Mouse (Mus musculus) cerebellum, postnatal 4 days (tissue): ENCODE data around the gene Snrnp35.
"Not testable (repeated sequence)": the region's sequence is repeated elsewhere in the genome, so short reads cannot be mapped to it uniquely, and the experiment has no call there.

Experiments
- DNase-seq, 2 experiments: peaks; one replicate each; pipeline ENCODE4 v3.0.0; 2022; ENCODE audit warnings: low spot score in 2 of 2, mixed read lengths in 1 of 2

The Snrnp35 gene

DNA sequence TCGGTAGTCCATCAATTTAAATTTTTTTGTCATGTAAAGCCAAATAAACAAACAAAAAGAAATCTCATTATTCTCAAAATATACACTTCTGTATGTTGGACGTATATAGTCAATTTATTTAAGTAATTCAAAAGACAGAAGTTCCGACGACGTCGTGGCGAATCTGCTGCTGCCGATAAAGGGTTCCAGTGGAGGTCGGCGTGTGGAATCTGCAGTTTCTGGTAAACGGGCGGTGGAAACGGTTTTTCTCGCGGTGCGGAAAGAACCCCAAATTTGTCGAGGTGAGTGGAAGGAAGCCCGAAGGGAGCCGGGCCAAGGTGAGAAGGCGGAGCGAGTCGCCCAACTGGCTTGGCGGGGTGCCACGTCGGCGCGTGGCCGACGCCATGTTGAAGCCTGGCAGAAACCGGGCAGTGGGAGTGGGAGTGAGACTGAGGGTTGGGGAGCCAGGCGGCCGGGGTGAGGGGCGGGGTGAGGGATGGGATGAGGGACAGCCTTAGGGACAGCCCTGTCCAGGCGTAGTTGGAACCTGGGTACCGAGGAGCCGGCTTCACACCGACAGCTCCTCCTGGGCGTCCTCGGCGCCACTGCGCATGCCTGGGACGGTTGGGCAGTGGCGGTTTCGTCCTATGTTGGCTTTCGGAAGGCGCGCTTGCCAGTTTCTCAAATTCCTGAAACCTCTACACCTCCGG, at the start of gene Snrnp35:
TSS of gene Snrnp35 (plus strand) at position 169 of the 689 bp plus-strand sequence.
- DNase-seq: peak; percentile 75 to 91

DNA sequence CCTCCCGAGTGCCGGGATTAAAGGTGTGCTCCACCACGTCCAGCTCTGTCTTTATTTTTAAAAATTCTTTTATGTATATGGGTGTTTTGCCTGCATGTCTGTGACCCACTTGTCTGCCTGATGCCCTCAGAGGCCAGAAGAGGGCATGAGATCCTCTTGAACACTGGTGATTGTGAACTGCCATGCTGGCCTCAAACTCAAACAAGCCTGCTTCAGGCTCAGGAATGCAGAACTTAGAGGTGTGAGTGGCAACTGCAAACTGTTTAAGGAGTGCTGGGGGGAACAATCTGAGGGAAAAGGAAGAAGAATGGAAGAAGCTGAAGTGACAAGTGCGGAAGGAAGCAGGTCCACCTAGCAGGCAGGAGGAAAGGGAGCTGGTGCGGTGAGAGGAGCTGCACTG, 44.7 kb upstream of the Snrnp35 start:
- DNase-seq: no peak

DNA sequence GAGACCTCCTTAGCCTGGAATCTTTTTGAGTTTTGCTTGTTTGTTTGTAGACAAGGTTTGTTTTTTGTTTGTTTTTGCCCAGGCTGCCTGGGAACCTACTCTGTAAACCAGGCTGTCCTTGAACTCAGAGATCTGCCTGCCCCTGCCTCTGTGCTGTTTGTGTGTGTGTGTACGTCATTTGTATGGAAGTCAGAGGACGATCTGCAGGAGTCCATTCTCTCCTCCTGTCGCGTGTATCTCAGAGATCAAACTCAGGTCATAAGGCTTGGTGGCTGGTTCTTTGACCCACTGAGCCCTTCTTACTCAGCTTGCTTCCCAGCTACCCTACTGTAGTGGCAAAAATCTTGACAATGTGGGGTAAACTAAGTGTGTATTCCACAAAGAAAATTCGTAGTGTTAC, 44.2 kb upstream of the Snrnp35 start:
- no peak for DNase-seq

DNA sequence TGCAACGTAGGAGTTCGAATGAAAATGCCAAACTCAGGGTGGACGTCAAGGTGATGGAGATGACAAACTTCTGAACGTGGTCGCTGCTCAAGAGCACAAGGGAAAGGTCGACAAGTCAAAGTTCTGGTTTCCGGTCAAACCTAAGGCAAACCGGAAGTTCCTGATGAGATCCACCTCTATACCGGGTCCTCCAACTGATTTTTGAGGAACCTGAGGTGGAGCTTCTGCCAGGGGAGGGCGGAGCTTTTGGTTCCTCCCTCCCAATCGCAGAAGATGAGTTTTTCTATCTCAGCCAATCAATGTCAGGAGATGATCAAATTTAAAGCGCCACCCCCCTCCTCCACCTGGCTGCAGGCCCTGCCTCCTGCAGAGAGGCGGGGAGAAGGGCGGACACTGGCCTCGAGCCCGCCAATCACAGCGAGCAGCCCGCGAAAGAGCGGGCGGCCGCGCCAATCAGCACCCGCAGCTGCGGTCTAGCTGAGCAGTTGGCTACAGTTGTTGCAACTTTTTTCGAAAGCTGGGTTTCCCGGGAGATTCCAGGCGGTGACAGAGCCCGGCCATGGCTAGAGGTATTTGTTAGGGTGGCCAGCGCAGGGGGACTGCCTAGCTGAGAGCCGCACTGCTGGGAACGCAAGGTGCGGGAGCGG, 43.4 kb upstream of the Snrnp35 start, which contains the start of gene Kmt5a:
TSS of gene Kmt5a (plus strand) at position 484 of the 647 bp plus-strand sequence.
- peak; percentile 88 to 95 for DNase-seq

DNA sequence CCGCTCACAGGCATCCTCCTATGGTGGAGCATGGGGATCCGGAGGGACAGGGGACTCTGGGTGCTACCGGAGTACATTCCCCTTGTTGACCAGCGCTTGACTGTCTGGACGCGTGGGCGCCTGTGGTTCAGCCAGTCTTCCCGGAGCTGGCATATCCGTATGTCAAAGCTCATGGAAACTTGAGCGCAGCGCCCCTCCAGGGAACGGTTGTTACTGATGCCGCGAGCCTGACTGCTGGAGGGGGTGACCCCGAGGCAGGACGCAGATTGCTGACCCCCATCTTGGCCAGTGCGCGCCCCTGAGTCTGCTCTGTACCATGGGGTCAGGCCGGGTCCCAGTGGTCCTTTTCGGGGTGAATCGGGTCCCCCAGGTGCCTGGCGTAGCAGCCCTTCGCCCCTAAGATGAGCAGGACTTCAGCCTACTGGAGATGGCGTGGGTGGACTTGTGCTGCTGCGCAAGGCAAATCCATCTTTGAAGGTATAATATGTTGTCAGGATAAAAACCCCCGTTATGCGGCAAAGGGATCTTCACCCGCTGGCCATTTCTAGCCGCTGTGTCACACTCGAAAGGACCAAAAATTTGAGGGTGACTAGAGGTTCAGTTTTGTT, 42.7 kb upstream of the Snrnp35 start:
- DNase-seq: peak in 1 of 2 experiments; percentile 58

DNA sequence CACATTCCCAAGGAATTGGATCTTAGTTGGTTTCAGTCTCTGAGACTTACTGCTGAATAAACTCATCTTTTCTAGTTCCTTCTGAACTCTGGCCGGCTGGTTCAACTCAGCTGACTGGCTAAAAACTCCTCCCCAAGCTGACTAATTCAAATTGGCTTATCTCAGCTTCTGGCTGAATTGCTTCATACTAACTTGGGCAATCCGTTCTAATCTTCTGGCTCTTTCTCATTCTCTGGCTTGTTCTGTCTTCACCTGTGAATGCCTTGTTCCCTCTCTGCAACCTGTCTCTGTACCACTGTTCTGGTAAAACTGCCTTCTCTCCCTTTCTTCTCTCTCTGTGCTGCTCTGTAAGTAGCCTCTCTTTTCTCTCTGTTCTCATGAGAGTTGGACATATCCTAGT, 40.3 kb upstream of the Snrnp35 start:
- no peak for DNase-seq

DNA sequence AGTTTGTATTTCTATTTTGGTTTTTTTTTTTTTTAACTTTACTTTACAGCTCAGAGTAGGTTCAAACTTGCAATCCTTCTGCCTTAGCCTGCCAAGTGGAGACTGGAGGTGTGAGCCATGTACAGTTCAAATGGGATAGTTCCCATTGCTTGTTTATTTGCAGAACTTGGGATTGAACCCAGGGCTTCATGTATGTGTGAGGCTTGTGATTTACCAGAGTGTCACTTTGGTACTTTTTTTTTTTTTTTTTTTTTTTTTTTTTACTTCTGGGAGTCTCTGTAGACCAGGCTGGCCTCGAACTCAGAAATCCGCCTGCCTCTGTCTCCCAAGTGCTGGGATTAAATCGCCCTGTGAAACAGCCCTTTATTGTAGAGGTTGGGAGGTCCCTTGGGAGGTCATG, 38.7 kb upstream of the Snrnp35 start:
- DNase-seq: no peak

DNA sequence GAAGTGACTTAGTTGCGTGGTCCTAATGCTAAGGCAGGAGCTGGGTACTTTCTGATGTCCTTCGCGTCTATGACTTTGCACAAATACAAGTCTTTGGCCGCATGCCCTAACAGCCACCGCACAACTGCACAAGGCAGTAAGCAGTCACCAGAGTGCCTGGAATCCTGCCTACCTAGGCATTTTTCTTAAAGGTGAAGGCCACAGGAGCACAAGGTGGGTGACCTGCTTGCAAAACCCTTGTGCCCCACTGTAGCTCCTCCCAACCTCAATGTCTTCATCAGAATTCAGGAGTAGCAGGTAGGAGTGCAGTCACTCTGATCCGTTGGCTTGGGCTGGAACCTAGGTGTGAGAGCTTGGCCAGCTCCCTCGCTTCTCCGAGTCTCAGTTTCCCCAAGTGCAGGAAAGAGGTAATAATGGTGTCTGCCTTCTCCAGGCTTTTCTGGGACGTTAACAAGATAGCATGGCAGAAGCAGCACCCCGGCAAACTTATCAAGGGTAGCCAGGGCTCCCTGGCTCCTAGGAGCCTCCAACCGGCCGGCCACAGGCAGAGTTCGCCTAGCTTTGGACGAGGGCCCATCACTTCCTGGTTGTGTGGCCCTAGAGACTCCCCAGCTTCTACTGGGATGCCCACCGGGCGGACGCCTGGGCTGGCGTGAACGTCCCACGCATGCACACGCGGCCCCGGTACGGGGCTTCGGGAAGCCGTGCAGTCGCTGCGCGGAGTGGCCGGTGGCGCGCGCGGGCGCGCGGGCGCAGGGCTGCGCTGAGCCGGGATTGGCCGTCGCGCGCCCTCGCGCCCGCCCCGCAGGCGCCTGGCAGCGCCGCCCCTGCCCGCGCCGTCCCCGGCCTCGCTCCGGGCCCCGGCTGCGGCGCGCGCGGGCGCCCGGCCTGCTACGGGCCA, 38.0 kb upstream of the Snrnp35 start:
- DNase-seq: peak; percentile 32 to 73

DNA sequence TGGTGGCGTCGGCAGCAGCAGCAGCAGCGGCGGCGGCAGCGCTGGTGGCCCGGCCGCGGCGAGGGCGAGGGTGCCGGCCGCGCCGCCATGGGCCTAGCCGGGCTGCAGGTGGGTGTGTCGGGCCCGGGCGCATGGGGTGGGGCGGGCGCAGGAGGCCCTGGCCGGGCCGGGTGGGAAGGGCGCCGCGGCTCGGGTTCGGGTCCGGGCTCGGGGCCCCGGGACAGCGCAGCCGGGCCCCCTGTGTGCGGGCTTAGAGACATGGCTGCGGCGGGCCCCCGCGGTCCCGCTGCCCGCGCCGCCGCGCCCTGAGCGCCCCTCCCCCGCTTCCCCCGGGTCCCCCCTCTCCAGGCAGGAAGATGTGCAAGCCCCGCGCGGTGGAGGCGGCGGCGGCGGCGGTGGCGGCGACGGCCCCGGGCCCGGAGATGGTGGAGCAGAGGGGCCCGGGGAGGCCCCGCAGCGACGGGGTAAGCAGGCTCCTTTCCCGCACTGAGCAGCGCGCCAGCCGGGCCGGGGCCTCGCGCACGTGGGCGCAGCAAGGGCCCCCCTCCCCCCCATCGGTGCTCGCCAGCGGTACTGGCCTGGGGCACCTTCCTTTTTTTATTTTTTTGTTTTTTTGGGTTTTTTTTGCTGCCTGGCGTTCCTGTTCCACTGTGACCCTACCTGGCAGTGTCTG, 37.2 kb upstream of the Snrnp35 start:
- DNase-seq: peak in 1 of 2 experiments; percentile 39

DNA sequence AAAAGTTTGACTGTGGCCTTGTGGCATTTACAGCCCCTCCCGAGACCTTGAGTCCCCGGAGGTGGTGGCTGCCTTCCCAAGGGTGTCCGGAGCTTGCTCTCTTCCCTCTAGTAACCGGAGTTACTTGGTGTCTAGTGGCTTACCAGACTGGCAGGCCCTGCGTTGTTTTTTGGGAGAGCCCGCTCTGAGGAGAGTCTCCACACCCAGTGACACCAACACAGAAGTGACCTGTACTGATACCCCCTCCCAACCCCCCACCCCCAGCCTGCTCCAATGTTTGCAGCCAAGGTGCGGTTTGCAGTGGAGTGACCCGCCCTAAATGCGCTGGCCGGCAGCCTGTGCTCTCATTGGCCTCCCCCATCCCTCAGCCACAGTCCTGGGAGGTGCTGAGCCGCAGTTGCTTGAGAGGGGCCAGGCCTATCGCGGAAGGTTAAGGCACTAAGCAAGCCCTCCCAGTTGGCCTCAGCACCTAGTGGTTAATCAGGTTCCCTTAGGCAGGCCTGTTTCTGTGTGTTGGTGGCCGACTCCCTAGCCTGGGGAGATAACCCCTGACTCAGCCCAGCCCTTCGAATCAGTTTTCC, 36.5 kb upstream of the Snrnp35 start:
- DNase-seq: peak in 1 of 2 experiments; percentile 22

DNA sequence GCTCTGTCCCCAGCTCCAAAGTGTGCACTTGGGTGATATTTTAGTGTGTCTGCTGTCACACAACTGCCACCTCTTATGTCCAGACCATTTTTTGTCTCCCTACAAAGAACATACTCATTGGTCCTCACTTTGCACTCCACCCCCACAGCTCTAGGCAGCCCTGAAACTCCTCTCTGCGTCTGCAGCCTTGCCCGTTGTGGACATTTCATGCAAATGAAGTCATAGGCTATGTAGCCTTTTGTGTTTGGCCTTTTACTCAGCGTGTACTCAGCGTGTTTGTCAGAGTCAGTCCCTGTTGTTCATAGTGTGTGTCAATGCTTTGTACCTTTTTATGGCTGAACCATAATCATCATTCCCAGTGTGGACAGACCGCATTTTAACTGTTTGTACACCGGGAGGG, 33.4 kb upstream of the Snrnp35 start:
- DNase-seq: no peak

DNA sequence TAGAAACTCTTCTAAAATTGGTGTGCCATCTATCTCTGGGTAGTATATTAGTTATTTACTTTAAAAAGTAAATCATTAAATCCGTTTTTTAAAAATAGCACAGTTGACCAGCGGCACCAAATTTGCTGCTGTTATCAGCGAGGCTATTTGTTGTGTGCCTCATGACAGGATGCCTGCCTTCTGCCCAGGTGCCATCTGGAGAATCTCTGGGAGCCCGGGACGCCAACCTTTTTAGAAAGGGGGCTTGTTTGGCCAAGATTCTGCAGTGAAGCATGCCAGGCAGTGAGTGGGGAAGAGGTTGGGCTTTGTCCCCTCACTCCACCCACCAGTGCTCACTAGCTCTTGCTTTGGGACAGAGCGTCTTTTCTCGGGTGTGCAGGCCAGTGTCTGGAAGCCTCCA, 32.9 kb upstream of the Snrnp35 start:
- DNase-seq: no peak

DNA sequence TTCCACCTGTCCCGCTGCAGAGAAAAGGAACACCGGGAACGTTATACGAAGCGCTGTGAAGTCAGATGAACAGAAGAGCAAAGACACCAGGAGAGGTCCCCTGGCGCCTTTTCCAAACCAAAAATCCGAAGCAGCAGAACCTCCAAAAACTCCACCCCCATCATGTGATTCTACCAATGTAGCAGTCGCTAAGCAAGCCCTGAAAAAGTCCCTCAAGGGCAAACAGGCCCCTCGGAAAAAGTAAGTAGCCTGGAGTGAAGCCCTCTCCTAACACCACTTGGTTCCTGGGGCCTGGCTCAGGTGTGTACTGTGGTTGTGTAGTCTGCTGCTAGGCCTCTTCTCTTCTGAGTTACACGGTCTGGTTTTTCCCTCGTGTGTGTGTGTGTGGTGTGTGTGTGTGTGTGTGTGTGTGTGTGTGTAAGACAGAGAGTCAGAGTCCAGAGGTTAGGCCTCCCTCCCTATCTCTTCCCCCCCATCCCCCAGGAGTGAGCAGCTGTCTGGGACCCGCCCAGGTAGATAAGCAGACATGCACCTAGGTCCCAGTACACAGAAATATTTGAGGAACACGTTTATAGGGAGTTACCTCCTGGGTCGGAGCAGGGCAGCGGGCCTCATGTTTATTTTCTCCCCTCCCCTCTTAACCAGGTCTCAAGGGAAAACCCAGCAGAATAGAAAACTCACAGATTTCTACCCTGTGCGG, 32.1 kb upstream of the Snrnp35 start:
- no peak for DNase-seq

DNA sequence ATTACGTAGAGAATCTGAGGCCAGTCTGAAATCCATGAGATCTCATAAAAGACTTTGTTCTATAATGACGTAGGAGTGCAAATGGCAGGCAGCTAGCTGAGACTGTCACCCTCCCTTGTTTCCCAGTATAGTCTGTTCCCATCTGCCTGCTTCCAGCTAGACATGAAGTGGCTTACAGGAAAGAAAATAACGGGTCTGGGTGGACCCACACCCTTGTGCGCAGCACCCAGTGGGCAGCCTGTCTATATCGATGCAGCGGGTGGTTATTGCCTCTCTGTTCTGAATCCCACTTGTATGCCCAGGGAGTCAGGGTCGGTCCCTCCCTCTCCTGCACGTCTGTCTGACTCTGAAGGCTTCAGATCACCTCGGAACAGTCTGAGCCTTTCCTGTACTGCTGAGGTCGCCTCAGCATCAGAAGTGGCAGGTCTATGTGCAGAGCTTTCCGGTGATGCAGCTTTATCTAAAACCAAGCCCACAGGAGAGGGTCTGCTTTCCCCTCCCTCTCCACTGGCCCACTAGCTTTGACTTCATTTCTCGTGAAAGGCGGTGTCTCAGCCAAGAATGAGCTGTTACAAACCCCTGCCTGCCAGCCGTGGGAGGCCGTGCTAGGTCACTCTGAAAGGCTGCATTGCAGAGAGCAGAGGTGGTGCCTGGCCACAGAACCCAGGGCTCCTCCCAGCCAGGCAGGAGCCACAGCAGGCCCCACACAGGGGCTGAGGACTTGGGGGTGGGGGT, 30.3 kb upstream of the Snrnp35 start:
- no peak for DNase-seq

DNA sequence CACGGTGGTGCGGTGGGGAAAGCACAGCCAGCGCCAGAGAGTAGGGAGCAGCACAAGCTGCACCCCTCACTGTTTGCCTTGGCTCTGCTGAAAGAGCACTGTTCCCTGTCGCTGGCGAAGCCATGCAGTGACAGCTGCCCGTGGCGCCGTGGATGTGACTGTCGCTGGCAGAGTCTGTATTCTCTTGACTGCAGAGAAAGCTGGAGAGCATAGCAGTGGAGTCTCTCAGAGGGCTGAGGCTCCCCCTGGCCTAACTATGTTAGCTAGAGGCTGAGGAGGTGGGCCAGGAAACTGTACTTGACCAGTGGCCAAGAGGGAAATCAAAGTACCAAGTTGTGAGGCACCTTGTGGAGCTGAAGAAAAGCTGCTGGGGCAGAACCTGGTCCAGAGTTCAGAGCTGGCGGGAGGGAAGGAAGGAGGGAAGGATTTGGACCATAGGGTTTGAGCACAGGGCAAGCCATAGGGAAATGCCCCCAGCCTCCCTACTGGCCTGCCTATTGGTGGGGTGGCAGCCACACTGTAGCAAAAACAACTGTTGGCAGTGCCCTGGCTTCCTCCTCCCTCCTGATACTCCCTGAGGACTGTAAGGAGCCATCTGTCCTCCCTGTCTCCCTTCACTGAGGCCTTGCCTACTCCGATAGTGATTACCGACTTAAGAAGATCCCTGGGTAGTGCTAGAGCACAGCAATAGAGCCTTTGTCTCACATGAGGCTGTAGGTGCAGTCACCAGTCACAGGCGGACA, 29.4 kb upstream of the Snrnp35 start:
- peak in 1 of 2 experiments; percentile 47 for DNase-seq

DNA sequence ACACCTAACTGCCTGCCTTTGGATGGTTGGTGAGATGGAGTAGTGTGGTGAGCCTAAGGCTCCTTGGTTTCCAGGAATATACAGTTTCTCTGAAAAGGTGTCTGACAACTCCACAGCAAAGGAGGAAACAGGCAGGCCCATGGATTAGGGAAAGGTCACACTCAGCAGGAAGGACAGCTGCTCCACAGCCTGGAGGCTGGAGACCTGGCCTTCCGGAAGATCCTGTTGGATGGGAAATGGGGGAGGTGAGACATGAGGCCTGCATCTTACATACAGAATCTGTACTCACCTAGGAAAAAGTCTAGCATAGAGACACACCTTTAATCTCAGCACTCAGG, 28.9 kb upstream of the Snrnp35 start:
- no peak for DNase-seq

DNA sequence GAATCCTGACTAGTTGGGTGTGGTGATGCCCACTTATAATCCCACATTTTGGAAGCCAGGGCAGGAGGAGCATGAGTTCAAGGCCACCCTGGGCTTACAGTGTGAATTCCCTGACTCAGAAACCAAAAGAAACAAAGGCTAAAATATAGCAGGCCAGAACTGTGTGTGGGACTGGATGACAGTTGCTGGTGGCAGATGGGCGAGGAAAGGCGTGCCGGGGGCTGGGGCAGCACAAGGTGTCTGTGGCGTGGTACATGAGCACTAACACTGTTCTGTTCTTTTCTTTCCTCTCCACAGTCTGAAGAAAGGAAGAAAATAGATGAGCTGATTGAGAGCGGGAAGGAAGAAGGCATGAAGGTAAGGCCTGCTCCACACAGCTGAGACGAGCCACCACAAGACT, 26.2 kb upstream of the Snrnp35 start:
- DNase-seq: no peak

DNA sequence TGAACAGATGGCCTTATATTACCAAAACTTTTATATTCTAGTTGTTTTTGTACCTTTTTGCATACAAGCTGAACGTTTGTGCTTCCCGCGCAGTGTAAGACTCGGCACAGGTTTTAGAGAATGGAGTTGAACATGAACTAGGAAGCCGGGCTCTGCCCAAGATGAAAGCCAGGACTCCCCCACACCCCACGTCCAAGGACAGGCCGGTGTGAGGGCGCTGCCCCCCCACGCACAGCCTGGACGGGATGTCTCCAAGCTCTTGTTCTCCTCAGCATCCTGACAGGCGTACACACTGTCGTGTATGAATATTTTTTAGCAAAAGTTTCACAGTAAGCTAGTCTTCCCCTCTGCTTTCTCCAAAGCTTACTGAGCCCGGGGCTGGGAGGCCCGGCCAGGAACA, 22.0 kb upstream of the Snrnp35 start:
- DNase-seq: not testable (repeated sequence)
